Mouse (Mus musculus) C2C12 (cell line): ENCODE results near the gene Gm47985.

ENCODE experiments used
- CEBPB ChIP-seq: IDR thresholded peaks from one replicate; pipeline ENCODE4 v1.6.1; 2011; ENCODE audit warnings: low read depth, mild to moderate bottlenecking, control low read depth, moderate library complexity
- CTCF ChIP-seq: IDR thresholded peaks from one replicate; pipeline ENCODE4 v1.5.1; 2011; ENCODE audit not compliant: control insufficient read depth, insufficient read depth, insufficient read length
- FOSL1 ChIP-seq: IDR thresholded peaks from one replicate; pipeline ENCODE4 v1.8.0; 2011; ENCODE audit warnings: mild to moderate bottlenecking, low read length; ENCODE audit not compliant: poor library complexity, insufficient read depth, severe bottlenecking
- MAX ChIP-seq: IDR thresholded peaks from one replicate; pipeline ENCODE4 v1.6.1; 2011; ENCODE audit warnings: mild to moderate bottlenecking, control low read depth
- MYOG ChIP-seq: IDR thresholded peaks from one replicate; pipeline ENCODE4 v1.6.1; 2011; ENCODE audit not compliant: control insufficient read depth, insufficient read length; ENCODE audit errors: extremely low read depth
- USF1 ChIP-seq: IDR thresholded peaks from one replicate; pipeline ENCODE4 v1.6.1; 2011; ENCODE audit warnings: low read depth, mild to moderate bottlenecking, control low read depth, moderate library complexity

DNA sequence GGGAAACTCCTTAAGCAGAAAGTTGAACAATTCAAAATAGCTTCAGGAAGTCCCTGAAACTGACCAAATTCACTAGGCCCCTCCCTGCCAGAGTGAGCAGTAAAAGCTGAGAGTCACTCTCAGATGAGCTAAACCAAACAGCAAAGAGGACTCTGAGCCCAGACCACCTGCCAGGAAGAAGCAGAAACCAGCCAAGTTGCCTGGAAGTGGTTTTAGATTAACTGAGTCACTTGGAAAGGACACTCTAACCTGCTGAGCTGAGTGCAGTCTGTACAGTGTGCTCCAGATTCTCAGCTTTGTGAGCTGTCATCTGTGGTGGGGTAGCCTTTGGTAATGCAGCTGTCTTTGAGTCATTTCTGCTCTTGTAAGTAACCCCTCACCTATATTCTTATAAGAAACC lies 34.5 kb upstream of the Gm47985 start:
- TF ChIP-seq CTCF, result no peak
- no peak for TF ChIP-seq FOSL1
- TF ChIP-seq MYOG, result no peak
- no peak for TF ChIP-seq MAX
- TF ChIP-seq USF1, result no peak
- no peak for TF ChIP-seq CEBPB
